Mouse (Mus musculus): ENCODE measurements at regions not wholly inside any gene's neighbourhood (a gene's known extent, or its start where the extent isn't known, plus 50 kb on each side); places are given as distances from the start of the nearest gene placed in this dataset.

- no peaks in the 10 kb centered on the region for H3K4me1 ChIP-seq (ENCODE audit: insufficient read depth)
- DNase-seq, result no peak
- 61% methylated on average over 6 of the region's 6 CpGs for WGBS (ENCODE audit: insufficient replicate concordance)
- no peak overlapping the region for H3K4me2 ChIP-seq (ENCODE audit: low read depth, low read length)
- H3K9ac ChIP-seq (replicated peaks), result no peak overlapping the region
- no peaks in the 10 kb centered on the region for H3K27me3 ChIP-seq (ENCODE audit: insufficient read depth, low read length)
- no peaks in the 10 kb centered on the region for H3K36me3 ChIP-seq (replicated peaks; ENCODE audit: insufficient read depth, low read length)
- no peak for ATAC-seq
- TF ChIP-seq EP300 (IDR thresholded peaks at IDR 0.05; ENCODE audit: low read depth) (no peak), CTCF (IDR thresholded peaks at IDR 0.05; ENCODE audit: low read depth) (no peak)
- H3K9me3 ChIP-seq (ENCODE audit: low read length), result no peaks in the 10 kb centered on the region
- no peak overlapping the region for H3K27ac ChIP-seq (ENCODE audit: low read depth)
- H3K4me3 ChIP-seq (ENCODE audit: low read depth, low read length), result no peak overlapping the region
These were observed 64.8 kb upstream of the Tmem45b start for GRCm38 (mm10) chr9:31529021-31529420.

- H3K27me3 ChIP-seq (ENCODE audit: insufficient read depth, low read length), result no peaks in the 10 kb centered on the region
- no peak for DNase-seq
- no peaks in the 10 kb centered on the region for H3K9me3 ChIP-seq (ENCODE audit: low read length)
- H3K36me3 ChIP-seq (replicated peaks; ENCODE audit: insufficient read depth, low read length), result no peaks in the 10 kb centered on the region
- no peak for TF ChIP-seq CTCF (IDR thresholded peaks at IDR 0.05; ENCODE audit: low read depth)
- no peak for TF ChIP-seq EP300 (IDR thresholded peaks at IDR 0.05; ENCODE audit: low read depth)
- no peaks in the 10 kb centered on the region for H3K4me1 ChIP-seq (ENCODE audit: insufficient read depth)
- 62% methylated on average over 2 of the region's 2 CpGs for WGBS (ENCODE audit: insufficient replicate concordance)
- H3K4me2 ChIP-seq (ENCODE audit: low read depth, low read length), result no peak overlapping the region
- H3K9ac ChIP-seq (replicated peaks), result no peak overlapping the region
- no peak overlapping the region for H3K4me3 ChIP-seq (ENCODE audit: low read depth, low read length)
- ATAC-seq, result no peak
- H3K27ac ChIP-seq (ENCODE audit: low read depth), result no peak overlapping the region
These were observed 63.0 kb upstream of the Tmem45b start for GRCm38 (mm10) chr9:31527216-31527615.
